18 mouse cellular contexts compared by ENCODE assay signal in the genomic region with DNA sequence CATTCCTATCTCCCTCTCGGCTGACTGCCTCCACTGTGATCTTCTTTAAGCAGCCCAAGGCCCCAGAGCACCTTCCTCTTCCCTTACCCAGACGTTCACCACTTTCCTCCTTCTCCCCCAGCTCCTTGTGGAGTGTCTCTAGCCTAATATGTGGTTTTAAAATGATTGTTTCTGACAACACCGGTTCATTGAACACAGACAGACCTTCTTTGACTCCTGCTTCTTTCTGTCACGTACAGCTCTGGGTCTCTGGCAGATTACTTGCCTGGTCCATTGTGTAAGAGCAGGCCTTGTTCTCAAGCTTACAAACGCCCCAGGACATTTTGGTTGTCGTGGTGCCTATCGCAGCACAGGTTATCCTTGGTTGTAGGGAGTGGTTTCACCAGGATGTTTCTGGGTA.
"Had no signal": no experiment of that assay in that cellular context is flagged by ENCODE, and none has a peak within 500 bp of the region (broad histone marks: within the 10 kb centered on the region; RNA-seq: fewer than 3 reads in every experiment).

No protein-coding gene starts in this region.

- ATAC-seq: midbrain, embryonic 16.5 days had no signal

- DNase-seq: lung, adult 18-20 months; lung, embryonic 14.5 days; lung, postnatal 10 days; lung, postnatal 4 days; midbrain, embryonic 14.5 days; right cerebral cortex, adult 18-20 months; right cerebral cortex, postnatal 25 days; right cerebral cortex, postnatal 4 days; spleen, adult 18-20 months; thymus, adult 18-20 months; thymus, postnatal 14 days; thymus, postnatal 36 days had no signal

- H3K4me1 ChIP-seq: midbrain, embryonic 12.5 days; neural tube, embryonic 13.5 days; neural tube, embryonic 15.5 days had no signal

- H3K4me2 ChIP-seq: lung, embryonic 14.5 days; midbrain, embryonic 12.5 days; neural tube, embryonic 13.5 days; neural tube, embryonic 15.5 days had no signal

- H3K4me3 ChIP-seq: midbrain, embryonic 12.5 days; myocyte; neural tube, embryonic 13.5 days; neural tube, embryonic 15.5 days had no signal

- H3K9me3 ChIP-seq: midbrain, embryonic 12.5 days; neural tube, embryonic 13.5 days; neural tube, embryonic 15.5 days had no signal

- H3K9ac ChIP-seq: liver, embryonic 14.5 days; lung, embryonic 14.5 days; midbrain, embryonic 12.5 days; neural tube, embryonic 13.5 days; neural tube, embryonic 15.5 days had no signal

- H3K27ac ChIP-seq: liver, embryonic 14.5 days; midbrain, embryonic 12.5 days; neural tube, embryonic 13.5 days; neural tube, embryonic 15.5 days had no signal

- H3K27me3 ChIP-seq: midbrain, embryonic 12.5 days; neural tube, embryonic 13.5 days; neural tube, embryonic 15.5 days had no signal

- H3K36me3 ChIP-seq: midbrain, embryonic 12.5 days; neural tube, embryonic 13.5 days; neural tube, embryonic 15.5 days had no signal
